Mouse (Mus musculus) stomach, embryonic 14.5 days (tissue): ENCODE measurements around the gene Casp9. TPM values are rescaled to one million over a fixed set of nuclear protein-coding genes. Genes with fewer than 3 reads are reported as not detected.

Source experiments
- ATAC-seq: fragments of 200-750 bp; cut with Nextera tagmentation; 2 replicates; pipeline ENCODE4 v1.8.0; 2017; ENCODE audit warnings: low read depth, moderate TSS enrichment; ENCODE audit not compliant: insufficient number of reproducible peaks, insufficient read depth, low FRiP score
- H3K27ac ChIP-seq: fragments of 300-500 bp; sonication (generic); 2 replicates; pipeline ENCODE4 v1.5.1; 2014; ENCODE audit warnings: mild to moderate bottlenecking, low read length, moderate library complexity, mixed read lengths
- H3K27me3 ChIP-seq: fragments of 300-500 bp; sonication (generic); 2 replicates; pipeline ENCODE4 v1.6.1; 2014; ENCODE audit warnings: low read length, control low read depth, mixed read lengths; ENCODE audit not compliant: control insufficient read depth, insufficient read depth
- H3K36me3 ChIP-seq: fragments of 300-500 bp; sonication (generic); 2 replicates; pipeline ENCODE4 v1.6.1; 2014; ENCODE audit warnings: mild to moderate bottlenecking, control low read depth, low read length, moderate library complexity, mixed read lengths; ENCODE audit not compliant: control insufficient read depth, insufficient read depth
- H3K4me1 ChIP-seq: fragments of 300-500 bp; sonication (generic); 2 replicates; pipeline ENCODE4 v1.6.1; 2014; ENCODE audit warnings: low read length, control low read depth, mixed read lengths; ENCODE audit not compliant: control insufficient read depth, insufficient read depth
- H3K4me2 ChIP-seq: fragments of 300-500 bp; sonication (generic); replicated peaks from 2 replicates; pipeline ENCODE4 v1.6.1; 2014; ENCODE audit warnings: low read depth, low read length, control low read depth
- H3K4me3 ChIP-seq: fragments of 300-500 bp; sonication (generic); 2 replicates; pipeline ENCODE4 v1.5.1; 2014; ENCODE audit warnings: low read depth, low read length, control low read depth
- H3K9ac ChIP-seq: fragments of 300-500 bp; sonication (generic); replicated peaks from 2 replicates; pipeline ENCODE4 v1.6.1; 2014; ENCODE audit warnings: low read depth, mild to moderate bottlenecking, control low read depth, low read length, moderate library complexity, mixed read lengths
- H3K9me3 ChIP-seq: fragments of 300-500 bp; sonication (generic); 2 replicates; pipeline ENCODE4 v1.6.1; 2016; ENCODE audit warnings: low read depth, low read length, control low read depth; ENCODE audit not compliant: control insufficient read depth
- WGBS: fragments of 180-500 bp; shearing (Covaris S2); extraction: QIAGEN DNeasy Blood & Tissue Kit; methylation state at CpG from one replicate; pipeline ENCODE4 v1.1.7; 2014; 5-methylcytosine and 5-hydroxymethylcytosine counted together
- polyA plus RNA-seq: library from polyadenylated mRNA; unstranded; fragments of >200 nt; fragmentation: Nextera tagmentation; extraction: Ambion mirVana; gene quantifications from 2 replicates; pipeline ENCODE4 v1.2.1, GENCODE M21; 2014

The Casp9 gene
- polyA plus RNA-seq, 1 experiment from 2014 or later: 18.0 TPM

DNA sequence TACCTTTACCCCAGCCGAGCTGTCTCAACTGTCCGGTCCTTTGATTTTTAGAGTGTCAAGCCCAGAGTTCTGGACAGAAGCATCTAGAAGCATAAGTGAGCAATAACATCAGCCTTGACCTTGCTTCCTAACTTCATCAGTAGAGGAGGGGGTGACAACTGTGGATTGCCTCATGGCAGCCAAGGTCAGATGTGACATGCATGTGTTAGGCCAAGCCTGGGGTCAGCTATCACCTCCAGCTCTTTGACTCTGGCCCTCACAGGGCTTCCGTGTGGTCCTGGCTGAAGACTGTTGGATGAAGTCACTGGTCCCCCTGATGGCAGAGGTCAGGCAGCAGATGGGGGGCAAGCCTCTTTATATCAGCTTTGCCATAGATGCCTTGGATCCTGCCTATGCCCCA, 36.3 kb upstream of the Casp9 start:
- no peak for ATAC-seq
- no peaks in the 10 kb centered on the region for H3K9me3 ChIP-seq
- no peak overlapping the region for H3K4me2 ChIP-seq
- H3K4me1 ChIP-seq: peaks cover under 1% of the 10 kb centered on the region; the same call in 1 of the 2 replicates
- WGBS: 86% methylated on average over 3 of the region's 3 CpGs
- H3K4me3 ChIP-seq: no peak overlapping the region
- peaks cover 2% of the 10 kb centered on the region; the same call in 1 of the 2 replicates for H3K36me3 ChIP-seq
- no peaks in the 10 kb centered on the region for H3K27me3 ChIP-seq
- H3K9ac ChIP-seq: no peak overlapping the region
- H3K27ac ChIP-seq: no peak overlapping the region

DNA sequence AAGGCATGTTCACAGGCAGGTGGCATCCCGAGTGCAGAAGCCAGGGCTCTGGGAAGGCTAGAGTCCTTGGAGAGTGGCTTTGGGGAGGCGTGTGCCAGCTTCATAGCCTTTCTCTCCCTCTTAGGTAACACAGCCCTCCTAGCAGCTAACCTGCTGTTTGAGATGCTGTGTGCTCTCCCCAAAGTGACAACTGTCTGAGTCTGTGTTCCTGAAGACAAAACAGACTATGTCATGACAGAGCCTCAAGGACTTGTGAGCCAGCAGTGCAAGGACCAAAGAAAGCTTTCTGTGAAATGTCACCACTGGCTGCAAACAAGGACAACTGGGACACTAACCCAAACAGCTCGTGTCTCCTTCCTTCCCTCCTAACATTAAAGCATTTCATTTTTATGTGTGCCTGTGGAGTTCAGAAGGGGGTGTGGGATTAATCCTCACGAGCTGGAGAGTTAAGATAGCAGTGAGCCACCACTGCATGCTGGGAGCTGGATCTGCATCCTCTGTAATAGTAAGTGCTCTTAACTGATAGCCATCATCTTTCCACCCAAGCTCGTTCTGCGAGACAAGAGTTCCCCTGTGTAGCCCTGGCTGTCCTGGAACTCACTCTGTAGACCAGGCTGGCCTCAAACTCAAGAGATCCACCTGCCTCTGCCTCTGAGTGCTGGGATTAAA, 34.4 kb upstream of the Casp9 start:
- no peak overlapping the region for H3K27ac ChIP-seq
- no peaks in the 10 kb centered on the region for H3K27me3 ChIP-seq
- 64% methylated on average over 6 of the region's 6 CpGs for WGBS
- no peak overlapping the region for H3K4me3 ChIP-seq
- H3K9me3 ChIP-seq: no peaks in the 10 kb centered on the region
- no peak overlapping the region for H3K9ac ChIP-seq
- no peak for ATAC-seq
- H3K4me1 ChIP-seq: no peaks in the 10 kb centered on the region
- H3K4me2 ChIP-seq: no peak overlapping the region
- H3K36me3 ChIP-seq: peaks cover 21% of the 10 kb centered on the region

- no peak for ATAC-seq
- no peak overlapping the region for H3K27ac ChIP-seq
- no peaks in the 10 kb centered on the region for H3K9me3 ChIP-seq
- H3K27me3 ChIP-seq: no peaks in the 10 kb centered on the region
- peaks cover 27% of the 10 kb centered on the region for H3K36me3 ChIP-seq
- H3K4me1 ChIP-seq: no peaks in the 10 kb centered on the region
- no peak overlapping the region for H3K4me3 ChIP-seq
- H3K4me2 ChIP-seq: no peak overlapping the region
- no peak overlapping the region for H3K9ac ChIP-seq
- 73% methylated on average over 4 of the region's 4 CpGs for WGBS
Observed at GRCm38 (mm10) chr4:141760942-141761341, 32.5 kb upstream of the Casp9 start.

GRCm38 (mm10) chr4:141762102-141762598, 31.3 kb upstream of the Casp9 start:
- Histone ChIP-seq H3K36me3 (peaks cover 27% of the 10 kb centered on the region), H3K9ac (no peak overlapping the region), H3K9me3 (no peaks in the 10 kb centered on the region), H3K27me3 (no peaks in the 10 kb centered on the region), H3K27ac (no peak overlapping the region), H3K4me1 (peaks cover 9% of the 10 kb centered on the region), H3K4me3 (no peak overlapping the region), H3K4me2 (no peak overlapping the region)
- 95% methylated on average over 13 of the region's 13 CpGs for WGBS
- ATAC-seq: no peak

GRCm38 (mm10) chr4:141763476-141763875, 29.9 kb upstream of the Casp9 start:
- Histone ChIP-seq H3K27me3 (no peaks in the 10 kb centered on the region), H3K9me3 (no peaks in the 10 kb centered on the region), H3K4me1 (peaks cover 11% of the 10 kb centered on the region), H3K4me2 (no peak overlapping the region), H3K27ac (no peak overlapping the region), H3K36me3 (peaks cover 30% of the 10 kb centered on the region), H3K4me3 (no peak overlapping the region), H3K9ac (no peak overlapping the region)
- ATAC-seq: no peak
- WGBS: 89% methylated on average over 12 of the region's 12 CpGs

- Histone ChIP-seq H3K36me3 (peaks cover 40% of the 10 kb centered on the region), H3K27ac (no peak overlapping the region), H3K27me3 (no peaks in the 10 kb centered on the region), H3K4me1 (peaks cover 11% of the 10 kb centered on the region), H3K9me3 (no peaks in the 10 kb centered on the region), H3K4me2 (no peak overlapping the region), H3K9ac (no peak overlapping the region), H3K4me3 (no peak overlapping the region)
- no peak for ATAC-seq
- WGBS: 96% methylated on average over 3 of the region's 3 CpGs
Observed at GRCm38 (mm10) chr4:141765008-141765407, 28.4 kb upstream of the Casp9 start.

DNA sequence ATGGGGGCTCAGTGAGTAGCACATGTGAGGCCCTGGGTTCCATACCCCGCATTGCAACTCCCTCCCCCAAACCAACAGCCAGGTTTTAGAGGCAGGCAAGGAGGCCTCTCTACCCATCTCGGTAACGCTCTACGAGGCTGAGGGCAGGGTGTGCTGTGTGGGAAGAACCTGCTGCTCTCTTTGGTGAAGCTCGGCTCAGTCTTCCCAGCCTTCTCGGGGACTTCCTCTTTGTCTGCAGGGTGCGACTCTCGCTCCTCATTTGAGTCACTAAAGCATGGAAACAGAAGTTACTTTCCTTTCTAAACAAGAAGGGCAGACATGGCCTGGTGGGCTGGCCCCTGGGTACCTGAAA, 27.1 kb upstream of the Casp9 start:
- Histone ChIP-seq H3K36me3 (peaks cover 50% of the 10 kb centered on the region), H3K9ac (no peak overlapping the region), H3K4me1 (peaks cover 11% of the 10 kb centered on the region), H3K4me3 (no peak overlapping the region), H3K27ac (peak overlapping the region; percentile 80), H3K9me3 (no peaks in the 10 kb centered on the region), H3K27me3 (no peaks in the 10 kb centered on the region), H3K4me2 (no peak overlapping the region)
- ATAC-seq: no peak
- WGBS: 76% methylated on average over 8 of the region's 8 CpGs

DNA sequence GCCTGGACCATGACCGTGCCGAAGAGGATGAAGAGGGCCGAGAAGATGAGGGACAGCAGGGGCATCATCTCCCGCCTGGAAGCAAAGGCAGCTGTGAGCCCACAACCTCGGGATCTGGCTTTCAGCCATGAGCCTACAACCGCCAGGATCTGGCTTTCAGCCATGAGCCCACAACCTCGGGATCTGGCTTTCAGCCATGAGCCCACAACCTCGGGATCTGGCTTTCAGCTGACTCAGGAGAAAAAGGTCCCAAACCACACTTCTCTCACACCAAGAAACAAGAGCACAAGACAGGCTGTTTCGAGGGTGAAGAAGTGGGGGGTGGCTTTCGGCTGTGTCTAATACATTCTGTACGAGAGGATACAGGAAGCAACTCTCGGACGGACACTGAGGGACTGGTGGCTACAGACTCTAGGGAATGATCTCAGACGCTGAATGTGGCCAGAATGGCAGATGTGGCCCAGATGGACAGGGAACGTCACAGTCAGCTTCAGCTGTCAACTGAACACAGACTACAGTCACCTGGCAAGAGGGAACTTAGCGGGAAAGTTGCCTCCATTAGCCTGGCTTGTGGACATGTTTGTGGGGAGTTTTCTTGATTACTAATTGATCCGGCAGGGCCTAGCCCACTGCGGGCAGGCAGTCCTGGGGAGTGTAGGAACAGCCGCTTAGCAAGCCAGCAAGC, 26.6 kb upstream of the Casp9 start:
- Histone ChIP-seq H3K9me3 (no peaks in the 10 kb centered on the region), H3K4me2 (no peak overlapping the region; the same call in 1 of the 2 replicates), H3K4me1 (peaks cover 11% of the 10 kb centered on the region), H3K27me3 (no peaks in the 10 kb centered on the region), H3K36me3 (peaks cover 55% of the 10 kb centered on the region), H3K4me3 (no peak overlapping the region), H3K9ac (no peak overlapping the region), H3K27ac (peak overlapping the region; percentile 80)
- WGBS: 46% methylated on average over 19 of the region's 19 CpGs
- peak; percentile 66; the same call in 1 of the 2 replicates for ATAC-seq
